9 mouse cellular contexts compared by ENCODE assay signal in the genomic region with DNA sequence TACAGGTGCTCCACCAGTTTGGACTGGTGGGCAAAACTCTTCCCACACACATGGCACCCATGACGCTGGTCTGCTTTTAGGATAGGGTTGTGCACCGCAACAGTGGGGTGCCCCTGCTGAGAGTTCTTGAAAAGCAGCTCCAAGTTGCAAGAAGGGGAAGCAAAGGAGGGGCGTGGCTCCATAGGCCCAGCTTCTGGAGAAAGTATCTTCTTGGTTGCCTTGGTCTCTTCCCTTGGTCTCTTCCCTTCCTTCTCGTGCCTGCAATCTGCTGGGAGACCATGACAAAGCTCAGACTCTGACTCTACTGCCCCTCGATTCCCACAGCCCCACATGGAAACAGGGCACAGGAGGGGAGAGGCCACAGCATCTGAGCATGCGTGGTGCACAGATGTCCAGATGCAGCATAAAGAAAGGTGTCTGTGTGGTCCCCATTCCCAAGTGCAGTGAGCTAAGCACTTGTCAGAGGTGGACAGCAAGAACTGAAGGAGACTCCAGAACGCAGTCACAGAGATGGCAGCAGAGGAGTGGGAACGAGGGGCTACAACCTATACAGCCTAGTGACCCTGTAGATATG. TPM values are rescaled to one million over a fixed set of nuclear protein-coding genes. Genes with fewer than 3 reads are reported as not detected.
DNase-seq lines count a peak whose midpoint lies in the region; ATAC-seq and TF ChIP-seq lines count a peak whose summit lies in the region.
"Had no signal": no experiment of that assay in that cellular context is flagged by ENCODE, and none has a peak within 500 bp of the region (broad histone marks: within the 10 kb centered on the region; RNA-seq: fewer than 3 reads in every experiment).

No protein-coding gene starts in this region.

- peaks cover 20% of the 10 kb centered on the region for H3K36me3 ChIP-seq in G1E (replicated peaks)
- peaks cover 15% of the 10 kb centered on the region for H3K36me3 ChIP-seq in hindbrain, embryonic 13.5 days
- H3K36me3 ChIP-seq in midbrain, embryonic 11.5 days (ENCODE audit: control insufficient read depth, insufficient read depth, low read length) = peaks cover 3% of the 10 kb centered on the region; the same call in 1 of the 2 replicates

- WGBS in hindbrain, embryonic 13.5 days = 87% methylated on average over 8 of the region's 8 CpGs
- 83% methylated on average over 8 of the region's 8 CpGs for WGBS in midbrain, embryonic 11.5 days

- H3K9ac ChIP-seq in hindbrain, embryonic 13.5 days = peak overlapping the region; percentile 84
- H3K9ac ChIP-seq in midbrain, embryonic 11.5 days (ENCODE audit: low read length) = peak overlapping the region; percentile 87

- TF ChIP-seq CTCF in G1E (IDR thresholded peaks at IDR 0.05; ENCODE audit: low read depth, low read length) = no peak

- intact Hi-C loops in heart, postnatal 10 days (cut with DNase I) = no loop called here

- peak; percentile 90 for DNase-seq in heart, adult 11 months
- no peak for DNase-seq in heart, postnatal 10 days
- peak; percentile 6 for DNase-seq in G1E (ENCODE audit: low spot score)
- DNase-seq in midbrain, embryonic 11.5 days (ENCODE audit: low spot score, missing footprints) = peak; percentile 82
- no peak for DNase-seq in T-cell, adult 2 months (ENCODE audit: low spot score)
- DNase-seq: kidney, postnatal 36 days had no signal

- 0 out of 2 replicates have a peak overlapping the region, but pooled peaks have one; percentile 89 for H3K27ac ChIP-seq in hindbrain, embryonic 13.5 days
- no peak overlapping the region for H3K27ac ChIP-seq in midbrain, embryonic 11.5 days (ENCODE audit: low read depth, low read length)

- peaks cover 29% of the 10 kb centered on the region for H3K4me1 ChIP-seq in G1E (ENCODE audit: insufficient read depth, low read depth, low read length)
- H3K4me1 ChIP-seq in hindbrain, embryonic 13.5 days (replicated peaks) = peaks cover 16% of the 10 kb centered on the region
- peaks cover 9% of the 10 kb centered on the region for H3K4me1 ChIP-seq in midbrain, embryonic 11.5 days (ENCODE audit: control insufficient read depth, insufficient read depth, low read length)

- H3K4me3 ChIP-seq in G1E (ENCODE audit: low read depth, low read length) = peak overlapping the region; percentile 77; the same call in 1 of the 2 replicates
- H3K4me3 ChIP-seq in hindbrain, embryonic 13.5 days = peak overlapping the region; percentile 65
- H3K4me3 ChIP-seq in midbrain, embryonic 11.5 days (ENCODE audit: low read depth, low read length) = no peak overlapping the region

- no peak for ATAC-seq in G1E (ENCODE audit: extremely low read depth, insufficient number of reproducible peaks, low FRiP score, poor library complexity, severe bottlenecking)
- no peak for ATAC-seq in hindbrain, embryonic 13.5 days (ENCODE audit: low FRiP score)
- no peak for ATAC-seq in midbrain, embryonic 11.5 days (ENCODE audit: low FRiP score)
- ATAC-seq in megakaryocyte-erythroid progenitor cell, adult 5-6 weeks (replicated peaks; ENCODE audit: low FRiP score, low TSS enrichment, poor library complexity, severe bottlenecking) = no peak
- ATAC-seq in frontal cortex, adult (ENCODE audit: low TSS enrichment) = no peak

- H3K4me2 ChIP-seq in hindbrain, embryonic 13.5 days = peak overlapping the region; percentile 85
- H3K4me2 ChIP-seq in midbrain, embryonic 11.5 days = peak overlapping the region; percentile 82

- H3K27me3 ChIP-seq in G1E (ENCODE audit: insufficient read depth, low read length) = no peaks in the 10 kb centered on the region; the same call in 1 of the 2 replicates
- peaks cover 8% of the 10 kb centered on the region for H3K27me3 ChIP-seq in hindbrain, embryonic 13.5 days
- no peaks in the 10 kb centered on the region for H3K27me3 ChIP-seq in midbrain, embryonic 11.5 days (ENCODE audit: control insufficient read depth, insufficient read depth, low read length)

- peaks cover 11% of the 10 kb centered on the region for H3K9me3 ChIP-seq in G1E (replicated peaks)
- no peaks in the 10 kb centered on the region for H3K9me3 ChIP-seq in hindbrain, embryonic 13.5 days
- no peaks in the 10 kb centered on the region for H3K9me3 ChIP-seq in midbrain, embryonic 11.5 days (ENCODE audit: control insufficient read depth, low read length)

RNA-seq across cellular contexts. Expression of gene E430018J23Rik, which starts 1.1 kb away (rescaled TPM):
- total RNA-seq in heart, postnatal 10 days (2021) = 1 to 10 TPM; 4.7 to 5.7 TPM
- total RNA-seq in G1E (2014; fragmentation: Nextera tagmentation) (2.2 and 4.2 TPM in 2 replicates), G1E (2017) (7.2 and 7.7 TPM in 2 replicates)
- 6.6 and 7.3 TPM in 2 replicates for polyA plus RNA-seq in G1E (2012)
- 7.7 TPM in 2 replicates for polyA plus RNA-seq in hindbrain, embryonic 13.5 days (2015; fragmentation: Nextera tagmentation; extraction: Ambion mirVana)
- 5.0 and 6.4 TPM in 2 replicates for polyA plus RNA-seq in midbrain, embryonic 11.5 days (2014; fragmentation: Nextera tagmentation; extraction: Ambion mirVana)
- total RNA-seq in megakaryocyte-erythroid progenitor cell, adult 5-6 weeks (2014; fragmentation: Nextera tagmentation) = 3.1 and 8.6 TPM in 2 replicates
- 7.8 TPM in 2 replicates for total RNA-seq in megakaryocyte-erythroid progenitor cell, adult 5-6 weeks (2017)

RNA-seq across cellular contexts. Expression of gene 9130019O22Rik, which starts 5.4 kb away (rescaled TPM):
- total RNA-seq in heart, postnatal 10 days (2021) = 1 to 10 TPM; 2.9 to 3.2 TPM
- 4.5 and 5.0 TPM in 2 replicates for total RNA-seq in G1E (2014; fragmentation: Nextera tagmentation)
- 10.2 and 11.2 TPM in 2 replicates for total RNA-seq in G1E (2017)
- polyA plus RNA-seq in G1E (2012) = 1.2 TPM in 2 replicates
- polyA plus RNA-seq in hindbrain, embryonic 13.5 days (2015; fragmentation: Nextera tagmentation; extraction: Ambion mirVana) = 5.4 and 5.7 TPM in 2 replicates
- 6.1 and 6.5 TPM in 2 replicates for polyA plus RNA-seq in midbrain, embryonic 11.5 days (2014; fragmentation: Nextera tagmentation; extraction: Ambion mirVana)
- 2.3 and 4.0 TPM in 2 replicates for total RNA-seq in megakaryocyte-erythroid progenitor cell, adult 5-6 weeks (2014; fragmentation: Nextera tagmentation)
- 3.6 and 4.8 TPM in 2 replicates for total RNA-seq in megakaryocyte-erythroid progenitor cell, adult 5-6 weeks (2017)

RNA-seq across cellular contexts. Expression of gene Zfp764, which starts 14.3 kb away (rescaled TPM):
- 1 to 10 TPM; 4.7 TPM for total RNA-seq in heart, postnatal 10 days (2021)
- total RNA-seq in G1E (2014; fragmentation: Nextera tagmentation) (2.7 and 4.4 TPM in 2 replicates), G1E (2017) (4.9 and 5.6 TPM in 2 replicates)
- 0.55 and 0.57 TPM in 2 replicates for polyA plus RNA-seq in G1E (2012)
- 4.0 and 4.8 TPM in 2 replicates for polyA plus RNA-seq in hindbrain, embryonic 13.5 days (2015; fragmentation: Nextera tagmentation; extraction: Ambion mirVana)
- 6.8 and 7.1 TPM in 2 replicates for polyA plus RNA-seq in midbrain, embryonic 11.5 days (2014; fragmentation: Nextera tagmentation; extraction: Ambion mirVana)
- total RNA-seq in megakaryocyte-erythroid progenitor cell, adult 5-6 weeks (2014; fragmentation: Nextera tagmentation) = 1.8 and 6.5 TPM in 2 replicates
- 3.7 and 4.2 TPM in 2 replicates for total RNA-seq in megakaryocyte-erythroid progenitor cell, adult 5-6 weeks (2017)

RNA-seq across cellular contexts. Expression of gene Zfp747, which starts 16.5 kb away (rescaled TPM):
- 1 to 10 TPM; 5.5 to 5.6 TPM for total RNA-seq in heart, postnatal 10 days (2021)
- 7.8 and 9.3 TPM in 2 replicates for total RNA-seq in G1E (2014; fragmentation: Nextera tagmentation)
- total RNA-seq in G1E (2017) = 12.9 and 14.2 TPM in 2 replicates
- polyA plus RNA-seq in G1E (2012) = 5.5 and 6.2 TPM in 2 replicates
- 8.1 and 8.6 TPM in 2 replicates for polyA plus RNA-seq in hindbrain, embryonic 13.5 days (2015; fragmentation: Nextera tagmentation; extraction: Ambion mirVana)
- 6.4 and 6.5 TPM in 2 replicates for polyA plus RNA-seq in midbrain, embryonic 11.5 days (2014; fragmentation: Nextera tagmentation; extraction: Ambion mirVana)
- 7.7 and 8.3 TPM in 2 replicates for total RNA-seq in megakaryocyte-erythroid progenitor cell, adult 5-6 weeks (2014; fragmentation: Nextera tagmentation)
- 4.0 and 10.9 TPM in 2 replicates for total RNA-seq in megakaryocyte-erythroid progenitor cell, adult 5-6 weeks (2017)

RNA-seq across cellular contexts. Expression of gene Zfp688, which starts 29.5 kb away (rescaled TPM):
- 1 to 10 TPM; 3.8 to 6.2 TPM for total RNA-seq in heart, postnatal 10 days (2021)
- 24.0 and 26.6 TPM in 2 replicates for total RNA-seq in G1E (2014; fragmentation: Nextera tagmentation)
- 11.4 and 15.9 TPM in 2 replicates for total RNA-seq in G1E (2017)
- 15.7 and 18.2 TPM in 2 replicates for polyA plus RNA-seq in G1E (2012)
- polyA plus RNA-seq in hindbrain, embryonic 13.5 days (2015; fragmentation: Nextera tagmentation; extraction: Ambion mirVana) = 34.1 and 35.0 TPM in 2 replicates
- 32.7 and 34.5 TPM in 2 replicates for polyA plus RNA-seq in midbrain, embryonic 11.5 days (2014; fragmentation: Nextera tagmentation; extraction: Ambion mirVana)
- 6.9 and 14.9 TPM in 2 replicates for total RNA-seq in megakaryocyte-erythroid progenitor cell, adult 5-6 weeks (2014; fragmentation: Nextera tagmentation)
- total RNA-seq in megakaryocyte-erythroid progenitor cell, adult 5-6 weeks (2017) = 6.8 and 11.2 TPM in 2 replicates

Comparison
In these comparisons a context has a peak if more than half of its experiments do, and no peak if none do; other contexts are left out.
1. DNase-seq: peak in heart, adult 11 months (single experiment), G1E (single experiment) and midbrain, embryonic 11.5 days (single experiment); none in heart, postnatal 10 days (0 of 2) and T-cell, adult 2 months (single experiment).